Mouse (Mus musculus) megakaryocyte, embryonic 14.5 days (primary cell): ENCODE results near the gene Sv2c.

Experiments used
- FLI1 ChIP-seq: IDR thresholded peaks from 2 replicates; pipeline ENCODE4 v1.6.1; 2012; ENCODE audit warnings: low read length, inconsistent platforms, mixed read lengths
- GATA1 ChIP-seq: IDR thresholded peaks from 3 replicates; pipeline ENCODE4 v1.6.1; 2012; ENCODE audit warnings: mixed read lengths, low read length, inconsistent platforms, borderline replicate concordance

GRCm38 (mm10) chr13:95964226-95964625, 168.2 kb downstream of the Sv2c start:
- TF ChIP-seq GATA1 (no peak), FLI1 (no peak)
